Mouse (Mus musculus): ENCODE measurements at regions not wholly inside any gene's neighbourhood (a gene's known extent, or its start where the extent isn't known, plus 50 kb on each side); places are given as distances from the start of the nearest gene placed in this dataset.
A peak's percentile ranks its signal among the peaks of the same experiment; 100 is the strongest.

- no peak for DNase-seq (ENCODE audit: extremely low read depth, low read depth, low spot score)
Observed at GRCm38 (mm10) chr15:67048621-67049020, 547.9 kb upstream of the Lrrc6 start.

GRCm38 (mm10) chr15:67048148-67048547, 547.4 kb upstream of the Lrrc6 start:
- DNase-seq (ENCODE audit: extremely low read depth, low read depth, low spot score) = peak; percentile 92

DNA sequence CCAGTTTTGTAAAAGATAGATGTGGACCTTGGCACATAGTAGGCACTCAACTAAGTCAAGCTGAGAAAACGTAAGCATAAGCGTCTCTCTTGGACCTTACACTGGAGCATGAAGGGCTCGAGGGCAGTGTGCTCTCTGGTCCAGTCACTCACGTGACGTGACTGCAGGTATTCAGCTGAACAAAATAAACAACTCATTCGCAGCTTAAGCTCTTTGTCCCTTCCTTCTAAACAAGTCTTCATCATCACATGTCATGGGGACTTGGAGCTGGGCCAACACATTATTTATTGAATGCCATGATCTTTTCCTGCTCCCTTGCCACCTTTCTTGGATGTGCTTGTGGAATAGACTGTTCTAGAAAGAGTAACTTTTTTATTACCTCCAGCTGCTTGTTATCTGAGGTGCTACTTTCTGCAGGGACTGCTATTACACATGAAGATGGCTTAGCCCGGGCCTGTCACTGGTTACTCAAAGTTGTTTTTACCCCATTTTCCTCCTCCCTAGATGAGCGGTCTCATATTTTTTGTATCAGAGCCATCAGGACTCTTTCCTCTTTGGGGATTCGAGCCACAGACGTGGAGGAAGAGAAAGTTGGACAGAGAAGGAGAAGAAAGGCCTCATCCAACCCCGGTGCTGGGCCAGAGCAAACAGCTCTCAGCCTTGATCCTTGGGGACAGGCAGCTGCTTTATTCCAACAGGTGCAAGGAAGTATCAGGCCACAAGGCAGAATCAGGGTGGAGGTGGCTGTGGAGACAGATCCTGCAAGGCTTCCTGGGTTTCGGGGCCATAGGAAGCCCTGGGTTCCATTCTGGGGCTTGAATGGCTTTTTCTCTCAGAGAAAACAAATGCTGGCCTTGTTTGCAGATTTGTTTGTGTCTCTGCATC, 545.5 kb upstream of the Lrrc6 start:
- no peak for DNase-seq (ENCODE audit: extremely low read depth, low read depth, low spot score)

DNA sequence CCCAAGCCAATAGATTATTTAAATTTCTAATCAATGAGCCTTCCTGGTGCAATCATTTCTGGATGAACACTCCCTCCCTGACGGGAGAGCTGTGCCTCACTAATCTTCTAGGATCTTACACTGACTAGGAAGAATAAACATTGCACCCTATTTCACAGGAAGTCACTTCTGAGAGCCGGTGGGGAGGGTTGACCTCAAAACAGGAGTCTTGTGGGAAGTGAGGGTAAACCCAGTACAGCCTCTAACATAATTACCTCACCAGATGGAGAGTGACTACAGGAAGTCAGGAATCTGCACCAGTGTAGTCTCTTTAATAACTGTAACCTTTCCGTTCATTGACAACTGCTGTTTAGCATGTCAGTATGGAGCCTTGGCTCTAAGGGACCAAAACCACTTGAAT, 544.6 kb upstream of the Lrrc6 start:
- DNase-seq (ENCODE audit: extremely low read depth, low read depth, low spot score) = no peak

GRCm38 (mm10) chr15:67044806-67045205, 544.1 kb upstream of the Lrrc6 start:
- DNase-seq (ENCODE audit: extremely low read depth, low read depth, low spot score) = no peak

- DNase-seq (ENCODE audit: extremely low read depth, low read depth, low spot score) = no peak
Observed at GRCm38 (mm10) chr15:67042131-67042530, 541.4 kb upstream of the Lrrc6 start.

DNA sequence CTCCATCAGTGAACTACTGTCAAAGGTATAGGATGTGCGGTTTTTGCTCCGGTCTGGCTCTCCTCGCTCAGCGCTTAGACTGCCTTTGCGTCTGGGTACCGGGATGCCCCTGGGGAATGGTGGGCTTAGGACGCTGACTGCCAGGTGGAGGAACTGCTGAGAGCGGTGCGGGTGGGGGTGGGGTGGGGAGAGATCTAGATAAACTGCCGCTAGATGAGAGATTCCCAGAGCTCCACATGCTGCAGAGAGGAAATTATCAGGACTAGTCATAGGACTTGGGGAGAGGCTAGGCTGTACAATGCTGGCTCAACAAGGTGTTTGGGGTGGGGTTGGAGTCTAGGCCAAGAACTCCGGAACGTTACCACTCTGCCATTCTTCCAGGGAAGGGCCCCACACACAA, 539.5 kb upstream of the Lrrc6 start:
- DNase-seq (ENCODE audit: extremely low read depth, low read depth, low spot score) = no peak

- DNase-seq (ENCODE audit: extremely low read depth, low read depth, low spot score) = no peak
Observed at GRCm38 (mm10) chr15:67039421-67039907, 538.8 kb upstream of the Lrrc6 start.

DNA sequence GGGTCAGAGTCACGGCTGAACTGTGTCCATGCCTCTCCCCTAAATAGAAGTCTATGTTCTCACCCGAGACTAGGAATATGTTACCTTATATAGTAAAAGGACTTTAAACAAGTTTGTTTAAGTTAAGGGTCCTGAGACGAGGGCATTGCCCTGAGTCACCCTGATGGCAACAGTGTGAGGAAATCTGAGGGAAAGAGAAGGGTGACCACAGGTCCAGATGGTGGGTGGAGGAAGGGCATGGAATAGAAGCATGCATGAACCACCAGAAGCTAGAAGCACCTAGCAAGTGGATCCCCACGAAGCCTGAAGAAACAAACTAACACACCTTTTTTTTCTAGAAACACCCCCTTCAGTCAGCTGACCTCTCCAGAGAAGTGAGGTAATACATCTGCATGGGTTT, 536.9 kb upstream of the Lrrc6 start:
- DNase-seq (ENCODE audit: extremely low read depth, low read depth, low spot score) = no peak

GRCm38 (mm10) chr15:67036341-67036740, 535.6 kb upstream of the Lrrc6 start:
- no peak for DNase-seq (ENCODE audit: extremely low read depth, low read depth, low spot score)

DNA sequence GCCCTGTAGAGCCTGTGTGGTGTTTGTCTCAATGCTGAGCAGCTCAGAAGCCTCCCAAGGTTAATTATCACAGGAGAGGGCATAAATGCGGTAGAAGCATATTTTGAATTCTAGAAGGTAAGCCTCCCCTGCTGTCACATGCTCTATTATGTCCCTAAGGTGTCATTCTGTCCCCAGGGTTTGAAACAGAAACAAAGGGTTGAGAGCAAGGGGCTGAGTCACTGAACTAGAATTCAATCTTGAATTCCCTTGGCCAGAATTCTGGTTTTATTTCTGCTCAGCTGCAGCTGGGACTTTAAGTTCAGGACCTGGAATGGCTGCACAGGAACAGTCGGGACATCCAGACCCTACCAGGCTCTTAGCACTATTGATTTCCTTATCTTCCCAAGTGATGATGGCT, 533.2 kb upstream of the Lrrc6 start:
- no peak for DNase-seq (ENCODE audit: extremely low read depth, low read depth, low spot score)

DNA sequence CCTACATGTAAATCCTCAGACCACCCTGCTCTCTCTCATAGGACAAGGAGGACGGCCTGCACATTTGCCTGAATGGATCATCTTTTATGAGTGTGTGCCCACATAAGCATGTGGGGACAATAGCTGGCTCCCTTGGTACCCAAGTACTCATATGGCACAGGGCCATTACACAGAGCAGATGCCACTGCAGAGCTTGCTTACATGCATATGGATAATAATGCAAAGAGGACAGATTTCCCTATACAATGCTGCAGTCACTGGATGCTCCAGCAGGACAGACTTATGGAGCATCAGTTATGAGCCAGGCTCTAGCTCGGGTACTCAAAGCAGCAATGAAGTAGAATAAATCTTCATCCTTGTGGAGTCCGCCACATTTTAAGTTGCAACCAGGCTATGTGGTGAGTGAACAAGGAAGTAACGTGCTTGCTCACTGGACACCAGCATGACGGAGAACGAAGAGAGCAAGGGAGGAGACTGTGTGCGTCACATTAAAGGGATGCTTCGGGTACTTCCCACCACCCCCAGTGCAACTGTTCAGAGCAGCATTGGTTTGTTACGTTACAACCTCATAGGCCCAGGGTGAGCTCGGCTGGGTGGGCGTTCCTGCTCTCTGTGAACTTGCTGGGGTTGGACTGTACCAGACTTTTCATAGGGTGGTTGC, 531.3 kb upstream of the Lrrc6 start:
- DNase-seq (ENCODE audit: extremely low read depth, low read depth, low spot score) = no peak

DNA sequence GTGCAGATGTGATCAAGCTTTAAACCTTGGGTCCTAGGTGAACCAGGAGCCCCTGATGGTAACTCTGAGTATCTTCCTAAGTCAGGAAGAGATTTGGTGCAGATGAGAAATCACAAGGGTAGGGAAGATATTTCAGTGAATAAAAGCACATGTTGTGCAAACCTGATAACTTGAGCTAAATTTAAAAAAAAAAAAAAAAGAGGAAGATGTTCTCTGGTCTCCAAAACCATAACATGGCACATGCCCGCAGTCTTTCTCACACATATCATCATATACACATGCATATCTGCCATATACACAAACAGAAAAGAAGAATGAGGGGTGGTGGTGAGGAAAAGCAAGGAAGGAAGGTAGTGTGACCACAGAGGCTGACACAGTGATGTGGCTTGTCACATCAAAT, 530.3 kb upstream of the Lrrc6 start:
- DNase-seq (ENCODE audit: extremely low read depth, low read depth, low spot score) = no peak

DNA sequence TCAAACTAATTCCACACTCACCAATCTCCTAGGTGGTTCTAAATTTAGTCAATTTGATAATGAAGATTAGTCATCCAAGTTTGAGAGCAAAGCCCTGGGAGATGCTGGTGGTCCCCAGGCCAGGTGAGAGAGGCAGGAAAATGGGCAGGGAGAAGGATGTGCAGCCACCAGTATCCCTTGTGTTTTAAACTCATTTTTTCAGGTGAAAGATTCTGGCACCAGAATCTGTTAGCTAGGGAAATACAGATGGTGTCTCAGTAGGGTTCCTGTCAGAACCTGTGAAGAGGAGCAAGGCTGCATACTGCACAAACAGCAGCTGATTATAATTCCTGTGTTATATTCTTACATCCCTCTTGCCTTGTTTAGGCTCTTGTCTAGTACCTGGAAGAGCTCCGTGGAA, 527.5 kb upstream of the Lrrc6 start:
- no peak for DNase-seq (ENCODE audit: extremely low read depth, low read depth, low spot score)

DNA sequence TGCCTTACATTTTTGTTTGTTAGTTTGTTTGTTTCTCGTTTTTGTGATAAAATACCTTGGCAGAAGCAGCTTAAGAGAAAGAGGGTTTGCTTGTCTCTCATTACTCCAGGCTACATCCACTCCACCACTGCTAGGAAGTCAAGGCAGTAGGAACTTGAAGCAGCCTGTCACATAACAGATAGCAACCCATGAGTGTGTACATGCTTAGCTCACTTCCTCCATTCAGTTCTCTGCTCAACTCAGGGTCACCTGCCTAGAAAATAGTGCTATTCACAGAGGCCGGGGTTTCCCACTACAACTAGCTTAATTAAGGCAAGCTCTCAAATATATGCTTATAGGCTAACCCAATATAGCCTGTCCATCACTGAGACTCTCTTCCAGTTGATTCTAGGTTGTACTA, 527.0 kb upstream of the Lrrc6 start:
- DNase-seq (ENCODE audit: extremely low read depth, low read depth, low spot score) = no peak

GRCm38 (mm10) chr15:67025746-67026145, 525.0 kb upstream of the Lrrc6 start:
- DNase-seq (ENCODE audit: extremely low read depth, low read depth, low spot score) = no peak

GRCm38 (mm10) chr15:67024386-67024785, 523.7 kb upstream of the Lrrc6 start:
- DNase-seq (ENCODE audit: extremely low read depth, low read depth, low spot score) = no peak

- no peak for DNase-seq (ENCODE audit: extremely low read depth, low read depth, low spot score)
Observed at GRCm38 (mm10) chr15:67023081-67023480, 522.4 kb upstream of the Lrrc6 start.

DNA sequence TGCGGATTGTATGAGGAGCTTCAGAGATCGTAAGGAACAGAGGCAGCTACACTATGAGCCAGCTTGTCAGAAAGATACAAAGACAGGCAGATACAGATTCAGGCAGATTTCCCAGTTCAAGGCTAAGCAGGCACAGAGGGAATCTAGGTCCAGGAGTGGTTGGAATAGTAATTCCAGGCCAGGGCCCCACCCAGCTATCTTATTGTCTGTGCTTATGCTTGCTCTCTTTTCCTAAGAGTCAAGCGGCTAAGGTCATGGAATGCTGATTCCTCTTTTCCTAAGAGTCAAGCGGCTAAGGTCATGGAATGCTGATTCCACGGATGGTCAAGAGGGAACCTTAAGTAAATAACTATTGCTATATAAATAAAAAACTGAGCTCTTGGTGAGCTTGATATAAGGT, 520.7 kb upstream of the Lrrc6 start:
- no peak for DNase-seq (ENCODE audit: extremely low read depth, low read depth, low spot score)

DNA sequence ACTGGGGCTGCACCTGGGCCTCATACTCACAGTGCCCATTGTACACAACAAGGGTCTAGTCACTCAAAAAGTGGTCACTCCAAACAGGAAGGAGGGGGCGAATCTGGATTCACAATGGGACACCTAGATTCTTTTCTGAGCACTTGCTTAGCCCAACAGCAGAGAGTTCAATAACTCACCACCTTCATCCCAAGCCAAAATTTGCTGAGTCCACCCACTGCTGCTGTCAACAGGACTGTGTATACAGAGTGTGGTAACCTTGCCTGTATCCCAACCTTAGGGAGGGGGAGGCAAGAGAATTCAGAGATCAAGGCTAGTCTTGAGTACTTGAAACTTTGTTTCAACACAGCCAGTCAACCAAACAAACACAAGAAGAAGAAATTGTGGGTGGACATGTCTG, 519.2 kb upstream of the Lrrc6 start:
- DNase-seq (ENCODE audit: extremely low read depth, low read depth, low spot score) = no peak

- no peak for DNase-seq (ENCODE audit: extremely low read depth, low read depth, low spot score)
Observed at GRCm38 (mm10) chr15:67019194-67019661, 518.5 kb upstream of the Lrrc6 start.
